Mouse (Mus musculus): ENCODE results near the gene Musk. TPM values are rescaled to one million over a fixed set of nuclear protein-coding genes. Genes with fewer than 3 reads are reported as not detected.

Musk gene
- polyA plus RNA-seq, 1 experiment from 2014 or later: 0.21 TPM

GRCm38 (mm10) chr4:58268897-58269542 is 16.7 kb upstream of the Musk start:
- Histone ChIP-seq H3K4me3 (ENCODE audit: low read depth, low read length) (no peak overlapping the region), H3K27ac (ENCODE audit: low read depth, low read length) (no peak overlapping the region), H3K27me3 (replicated peaks; ENCODE audit: control insufficient read depth, insufficient read depth, low read length) (no peaks in the 10 kb centered on the region), H3K36me3 (ENCODE audit: control insufficient read depth, insufficient read depth) (no peaks in the 10 kb centered on the region), H3K4me1 (replicated peaks; ENCODE audit: control insufficient read depth, insufficient read depth, low read length) (no peaks in the 10 kb centered on the region), H3K4me2 (replicated peaks; ENCODE audit: low read depth) (no peak overlapping the region), H3K9ac (ENCODE audit: low read depth, low read length) (no peak overlapping the region), H3K9me3 (ENCODE audit: control insufficient read depth) (no peaks in the 10 kb centered on the region)
- no peak for ATAC-seq
- 61% methylated on average over 4 of the region's 4 CpGs for WGBS
- no peak for TF ChIP-seq CTCF (IDR thresholded peaks at IDR 0.05; ENCODE audit: low read depth)

GRCm38 (mm10) chr4:58269961-58270360 is 15.8 kb upstream of the Musk start:
- no peak for ATAC-seq
- no peak overlapping the region for H3K27ac ChIP-seq (ENCODE audit: low read depth, low read length)
- no peak overlapping the region for H3K4me2 ChIP-seq (replicated peaks; ENCODE audit: low read depth)
- H3K4me3 ChIP-seq (ENCODE audit: low read depth, low read length): no peak overlapping the region
- 96% methylated on average over 2 of the region's 2 CpGs for WGBS
- no peak for TF ChIP-seq CTCF (IDR thresholded peaks at IDR 0.05; ENCODE audit: low read depth)
- H3K4me1 ChIP-seq (replicated peaks; ENCODE audit: control insufficient read depth, insufficient read depth, low read length): no peaks in the 10 kb centered on the region
- H3K9ac ChIP-seq (ENCODE audit: low read depth, low read length): no peak overlapping the region
- no peaks in the 10 kb centered on the region for H3K9me3 ChIP-seq (ENCODE audit: control insufficient read depth)
- no peaks in the 10 kb centered on the region for H3K27me3 ChIP-seq (replicated peaks; ENCODE audit: control insufficient read depth, insufficient read depth, low read length)
- no peaks in the 10 kb centered on the region for H3K36me3 ChIP-seq (ENCODE audit: control insufficient read depth, insufficient read depth)

- Histone ChIP-seq H3K9me3 (ENCODE audit: control insufficient read depth) (no peaks in the 10 kb centered on the region), H3K9ac (ENCODE audit: low read depth, low read length) (no peak overlapping the region), H3K4me2 (replicated peaks; ENCODE audit: low read depth) (no peak overlapping the region), H3K27ac (ENCODE audit: low read depth, low read length) (no peak overlapping the region), H3K4me1 (replicated peaks; ENCODE audit: control insufficient read depth, insufficient read depth, low read length) (no peaks in the 10 kb centered on the region), H3K27me3 (replicated peaks; ENCODE audit: control insufficient read depth, insufficient read depth, low read length) (no peaks in the 10 kb centered on the region), H3K4me3 (ENCODE audit: low read depth, low read length) (no peak overlapping the region), H3K36me3 (ENCODE audit: control insufficient read depth, insufficient read depth) (no peaks in the 10 kb centered on the region)
- no peak for TF ChIP-seq CTCF (IDR thresholded peaks at IDR 0.05; ENCODE audit: low read depth)
- ATAC-seq: no peak
- 91% methylated on average over 1 of the region's 1 CpGs for WGBS
Observed at GRCm38 (mm10) chr4:58270956-58271355, 14.8 kb upstream of the Musk start.

GRCm38 (mm10) chr4:58271504-58272162 is 14.1 kb upstream of the Musk start:
- Histone ChIP-seq H3K9ac (ENCODE audit: low read depth, low read length) (no peak overlapping the region), H3K9me3 (ENCODE audit: control insufficient read depth) (no peaks in the 10 kb centered on the region), H3K36me3 (ENCODE audit: control insufficient read depth, insufficient read depth) (no peaks in the 10 kb centered on the region), H3K4me3 (ENCODE audit: low read depth, low read length) (no peak overlapping the region), H3K27ac (ENCODE audit: low read depth, low read length) (no peak overlapping the region), H3K4me2 (replicated peaks; ENCODE audit: low read depth) (no peak overlapping the region), H3K4me1 (replicated peaks; ENCODE audit: control insufficient read depth, insufficient read depth, low read length) (no peaks in the 10 kb centered on the region), H3K27me3 (replicated peaks; ENCODE audit: control insufficient read depth, insufficient read depth, low read length) (no peaks in the 10 kb centered on the region)
- no peak for TF ChIP-seq CTCF (IDR thresholded peaks at IDR 0.05; ENCODE audit: low read depth)
- WGBS: 50% methylated on average over 10 of the region's 10 CpGs
- ATAC-seq: no peak

- no peak for ATAC-seq
- WGBS: 65% methylated on average over 8 of the region's 8 CpGs
Observed at GRCm38 (mm10) chr4:58275261-58275895, 10.4 kb upstream of the Musk start.

GRCm38 (mm10) chr4:58278368-58278767 is 7.4 kb upstream of the Musk start:
- ATAC-seq: no peak
- H3K36me3 ChIP-seq (ENCODE audit: control insufficient read depth, insufficient read depth): no peaks in the 10 kb centered on the region
- no peak overlapping the region for H3K4me3 ChIP-seq (ENCODE audit: low read depth, low read length)
- H3K9me3 ChIP-seq (ENCODE audit: control insufficient read depth): no peaks in the 10 kb centered on the region
- TF ChIP-seq CTCF (IDR thresholded peaks at IDR 0.05; ENCODE audit: low read depth): no peak
- H3K27me3 ChIP-seq (replicated peaks; ENCODE audit: control insufficient read depth, insufficient read depth, low read length): no peaks in the 10 kb centered on the region
- H3K4me1 ChIP-seq (replicated peaks; ENCODE audit: control insufficient read depth, insufficient read depth, low read length): no peaks in the 10 kb centered on the region
- WGBS: 72% methylated on average over 6 of the region's 6 CpGs
- H3K27ac ChIP-seq (ENCODE audit: low read depth, low read length): no peak overlapping the region
- H3K9ac ChIP-seq (ENCODE audit: low read depth, low read length): no peak overlapping the region
- H3K4me2 ChIP-seq (replicated peaks; ENCODE audit: low read depth): no peak overlapping the region

More at GRCm38 (mm10) chr4:58275261-58275895, 10.4 kb upstream of the Musk start:
- H3K9me3 ChIP-seq (ENCODE audit: control insufficient read depth): no peaks in the 10 kb centered on the region
- no peaks in the 10 kb centered on the region for H3K36me3 ChIP-seq (ENCODE audit: control insufficient read depth, insufficient read depth)
- H3K27me3 ChIP-seq (replicated peaks; ENCODE audit: control insufficient read depth, insufficient read depth, low read length): no peaks in the 10 kb centered on the region
- no peak for TF ChIP-seq CTCF (IDR thresholded peaks at IDR 0.05; ENCODE audit: low read depth)
- no peaks in the 10 kb centered on the region for H3K4me1 ChIP-seq (replicated peaks; ENCODE audit: control insufficient read depth, insufficient read depth, low read length)
- H3K4me3 ChIP-seq (ENCODE audit: low read depth, low read length): no peak overlapping the region
- no peak overlapping the region for H3K4me2 ChIP-seq (replicated peaks; ENCODE audit: low read depth)
- H3K9ac ChIP-seq (ENCODE audit: low read depth, low read length): no peak overlapping the region
- no peak overlapping the region for H3K27ac ChIP-seq (ENCODE audit: low read depth, low read length)
